Mouse (Mus musculus): ENCODE measurements around the gene Wdr70.

Wdr70 gene

GRCm38 (mm10) chr15:8027503-8027902 lies 71.5 kb downstream of the Wdr70 start:
- 90% methylated on average over 2 of the region's 2 CpGs for WGBS

DNA sequence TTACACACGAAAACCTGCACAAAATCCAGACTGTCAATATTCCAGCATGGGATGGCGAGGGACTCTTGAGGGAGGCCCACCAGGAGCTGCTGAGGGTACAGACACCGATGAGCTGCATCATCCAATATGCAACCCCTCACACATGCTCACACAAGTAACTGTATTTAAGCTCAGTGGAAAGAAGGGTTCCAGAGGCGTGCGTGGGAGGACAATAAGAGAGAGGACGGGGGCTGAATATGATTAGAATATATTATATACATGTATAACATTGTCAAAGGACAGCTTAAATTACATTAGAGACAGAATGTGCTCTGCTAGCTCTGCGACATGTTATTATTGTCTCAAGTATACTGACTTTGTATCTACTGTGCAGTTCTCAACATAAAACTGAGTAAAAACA lies 87.6 kb downstream of the Wdr70 start:
- 66% methylated on average over 7 of the region's 7 CpGs for WGBS

- 77% methylated on average over 8 of the region's 8 CpGs for WGBS
Measured at GRCm38 (mm10) chr15:8007413-8007812, 91.6 kb downstream of the Wdr70 start.

DNA sequence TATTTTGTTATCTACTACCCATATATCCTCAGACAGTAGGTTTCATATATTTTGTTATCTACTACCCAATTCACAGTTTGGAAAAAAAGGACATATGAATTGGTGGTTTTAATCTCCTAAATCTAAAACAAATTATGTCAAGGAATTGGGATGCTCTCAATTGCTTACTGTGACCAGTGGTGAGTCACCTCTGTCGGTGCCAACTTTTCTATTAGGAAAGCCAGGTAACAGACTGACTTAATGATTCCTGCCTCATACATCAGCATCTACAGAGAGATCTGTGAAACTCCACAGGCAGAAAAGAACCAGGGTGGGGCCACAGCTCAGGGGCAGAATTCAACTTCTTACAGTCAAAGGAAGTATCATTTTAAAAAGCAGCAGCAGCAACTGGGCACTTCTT lies 93.0 kb downstream of the Wdr70 start:
- WGBS = 94% methylated on average over 1 of the region's 1 CpGs

- whole genome bisulfite sequencing = 43% methylated on average over 5 of the region's 5 CpGs
Measured at GRCm38 (mm10) chr15:8005506-8005905, 93.5 kb downstream of the Wdr70 start.

DNA sequence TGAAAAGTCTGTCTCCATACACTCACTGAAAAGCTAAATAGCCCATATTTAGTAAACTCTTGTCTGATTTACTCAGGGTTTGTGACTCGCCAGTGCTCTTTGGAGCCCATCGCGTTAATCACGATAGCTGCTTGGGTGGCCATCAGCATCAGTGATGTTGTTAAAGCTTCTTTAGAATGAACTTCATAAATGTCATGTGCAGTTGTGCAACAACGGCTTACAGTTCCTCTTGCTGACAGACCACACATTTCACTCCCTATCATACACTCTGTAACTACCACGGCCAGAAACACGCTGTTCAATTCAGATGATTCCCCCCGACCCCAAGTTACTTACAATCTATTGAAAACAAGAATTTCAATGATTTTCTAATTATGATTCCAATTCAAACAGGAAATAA lies 95.2 kb downstream of the Wdr70 start:
- 90% methylated on average over 8 of the region's 8 CpGs for WGBS

GRCm38 (mm10) chr15:7998843-7999546 lies 100.0 kb downstream of the Wdr70 start:
- WGBS = 64% methylated on average over 14 of the region's 14 CpGs

DNA sequence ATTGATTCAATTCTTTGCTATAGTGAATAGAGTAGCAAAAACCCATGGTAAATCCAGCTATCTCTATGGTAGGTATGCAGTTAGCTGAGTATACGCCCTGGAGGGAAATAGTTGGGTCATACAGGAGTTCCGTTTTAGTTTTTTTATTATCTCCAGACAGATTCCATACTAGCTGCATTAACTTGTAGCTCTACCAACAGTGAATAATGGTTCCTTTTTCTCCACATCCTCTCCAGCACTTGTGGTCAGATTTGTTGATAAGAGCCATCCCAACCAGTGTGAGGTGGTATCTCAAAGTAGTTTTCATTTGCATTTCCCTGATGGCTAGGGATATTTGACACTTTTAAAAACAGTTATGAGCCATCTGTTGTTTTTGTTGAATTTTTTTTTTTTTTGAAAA lies 100.9 kb downstream of the Wdr70 start:
- WGBS = 94% methylated on average over 2 of the region's 2 CpGs

DNA sequence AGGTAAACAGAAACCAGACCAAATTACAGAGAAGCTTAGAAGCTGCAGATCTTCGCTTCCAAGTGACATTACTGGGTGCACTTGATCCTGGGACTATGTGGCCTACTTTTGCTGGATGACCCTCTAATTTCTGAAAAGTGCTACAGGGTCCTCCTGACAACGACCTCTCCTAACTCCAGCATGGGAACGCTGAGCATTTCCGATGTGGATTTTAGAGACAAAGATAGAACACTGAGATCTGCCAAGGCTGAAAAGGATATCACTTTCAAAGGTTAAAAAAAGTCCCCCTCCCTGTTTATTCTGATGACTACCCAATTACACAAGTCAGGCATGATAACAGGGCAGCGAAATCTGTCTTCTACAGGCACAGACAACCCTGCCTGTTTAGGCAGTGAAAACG lies 105.3 kb downstream of the Wdr70 start:
- 38% methylated on average over 6 of the region's 6 CpGs for WGBS

DNA sequence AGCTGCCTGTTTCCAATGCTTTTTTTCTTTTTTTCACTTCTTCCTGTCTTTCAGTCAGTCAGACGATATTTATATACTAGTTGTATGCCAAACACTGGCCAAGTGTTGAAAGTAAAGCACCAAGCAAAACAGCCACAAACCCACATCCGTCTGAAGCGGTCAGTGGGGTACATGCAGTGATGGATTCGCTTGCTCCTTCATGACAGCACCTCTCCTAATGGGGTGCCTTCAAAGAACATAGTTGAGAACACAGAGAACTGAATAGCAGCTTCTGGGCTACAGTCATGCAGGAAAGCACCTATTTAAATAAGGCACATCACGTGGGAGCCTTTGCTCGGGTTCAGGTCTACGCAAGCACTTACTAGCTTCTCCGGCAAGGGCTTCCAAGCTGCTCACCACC lies 111.6 kb downstream of the Wdr70 start:
- 88% methylated on average over 8 of the region's 8 CpGs for WGBS

DNA sequence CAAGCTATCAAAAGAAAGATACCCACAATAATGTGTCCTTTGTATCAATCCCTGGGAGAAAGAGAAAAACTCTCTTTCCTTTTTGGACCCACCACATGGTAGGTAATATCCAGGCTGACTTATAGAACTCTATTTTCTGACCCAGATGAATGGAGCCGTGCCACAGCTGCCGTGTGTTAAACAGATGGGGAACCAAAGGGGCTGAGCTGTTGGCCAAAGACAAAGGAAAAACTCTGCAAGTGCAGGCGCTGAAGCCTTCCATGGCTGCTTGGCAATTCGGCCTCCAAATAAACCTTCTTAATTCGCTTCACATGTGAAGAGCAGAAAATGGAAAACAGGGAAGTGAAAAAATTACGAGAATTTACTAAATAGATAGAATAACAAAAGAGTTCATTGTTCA lies 112.7 kb downstream of the Wdr70 start:
- WGBS = 66% methylated on average over 6 of the region's 6 CpGs

DNA sequence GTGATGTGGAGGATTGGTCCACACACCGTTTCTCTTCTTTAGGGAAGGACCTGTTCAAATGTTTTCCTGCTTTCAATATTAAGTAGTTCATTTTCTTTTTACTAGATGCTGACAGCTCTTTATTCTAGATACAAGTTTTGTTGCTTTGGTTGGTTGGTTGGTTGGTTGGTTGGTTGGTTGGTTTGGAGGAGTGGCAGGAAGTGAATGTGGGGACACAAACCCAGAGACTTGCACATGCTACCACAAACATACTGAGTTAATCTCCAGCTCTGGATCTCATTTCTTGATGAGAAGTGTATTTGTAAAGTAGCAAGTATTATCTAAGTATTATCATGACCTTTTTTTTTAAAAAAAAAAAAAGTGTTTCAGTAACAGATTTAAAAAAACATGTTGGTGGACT lies 120.4 kb downstream of the Wdr70 start:
- WGBS = 63% methylated on average over 1 of the region's 1 CpGs

- 70% methylated on average over 9 of the region's 9 CpGs for WGBS
Measured at GRCm38 (mm10) chr15:7976775-7977174, 122.2 kb downstream of the Wdr70 start.

- WGBS = 87% methylated on average over 8 of the region's 8 CpGs
Measured at GRCm38 (mm10) chr15:7974368-7974767, 124.6 kb downstream of the Wdr70 start.

GRCm38 (mm10) chr15:7972528-7972927 lies 126.5 kb downstream of the Wdr70 start:
- 68% methylated on average over 5 of the region's 5 CpGs for WGBS

- 76% methylated on average over 6 of the region's 6 CpGs for WGBS
Measured at GRCm38 (mm10) chr15:7962786-7963185, 136.2 kb downstream of the Wdr70 start.

DNA sequence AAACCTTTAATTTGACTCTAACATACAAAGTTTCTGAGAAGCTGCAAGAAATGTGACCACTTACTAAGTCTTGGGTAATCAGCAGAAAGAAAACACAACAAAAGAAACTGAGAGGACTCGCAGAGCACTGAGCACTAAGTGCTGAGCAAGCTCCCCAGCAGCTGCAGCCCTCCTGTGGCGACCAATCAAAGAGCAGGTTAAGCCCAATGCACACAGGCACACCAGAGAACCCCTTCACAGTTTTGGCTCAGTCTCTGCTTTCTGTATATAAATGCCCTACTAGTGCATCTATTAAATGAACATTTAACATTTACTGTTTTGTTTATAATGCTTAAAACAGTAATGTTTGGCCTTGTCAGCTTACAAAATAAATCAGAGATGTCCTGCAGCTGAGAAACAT lies 137.5 kb downstream of the Wdr70 start:
- WGBS = 68% methylated on average over 2 of the region's 2 CpGs

DNA sequence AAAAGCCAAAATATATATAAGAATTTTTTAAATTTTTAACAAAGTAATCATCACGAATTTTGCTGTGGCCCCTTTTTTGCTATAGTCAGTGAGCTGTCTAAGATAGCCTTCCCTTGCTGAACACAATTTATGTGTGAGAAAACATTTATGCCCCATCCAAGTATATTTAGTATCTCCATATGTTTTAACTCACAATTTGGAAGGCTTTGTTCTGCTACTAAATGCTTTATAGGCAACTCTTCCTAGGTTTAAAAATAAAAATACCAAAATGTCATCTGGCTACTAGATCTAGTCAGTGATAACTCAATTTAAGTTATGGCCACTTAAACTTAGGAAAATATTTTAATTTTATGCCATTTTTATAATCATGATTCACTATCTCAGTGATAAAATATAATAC lies 142.1 kb downstream of the Wdr70 start:
- 47% methylated on average over 1 of the region's 1 CpGs for WGBS

- WGBS = 94% methylated on average over 7 of the region's 7 CpGs
Measured at GRCm38 (mm10) chr15:7950561-7950960, 148.4 kb downstream of the Wdr70 start.

GRCm38 (mm10) chr15:7941690-7942089 lies 157.3 kb downstream of the Wdr70 start:
- 71% methylated on average over 3 of the region's 3 CpGs for WGBS

- 68% methylated on average over 7 of the region's 7 CpGs for WGBS
Measured at GRCm38 (mm10) chr15:7935571-7936165, 163.3 kb downstream of the Wdr70 start.

DNA sequence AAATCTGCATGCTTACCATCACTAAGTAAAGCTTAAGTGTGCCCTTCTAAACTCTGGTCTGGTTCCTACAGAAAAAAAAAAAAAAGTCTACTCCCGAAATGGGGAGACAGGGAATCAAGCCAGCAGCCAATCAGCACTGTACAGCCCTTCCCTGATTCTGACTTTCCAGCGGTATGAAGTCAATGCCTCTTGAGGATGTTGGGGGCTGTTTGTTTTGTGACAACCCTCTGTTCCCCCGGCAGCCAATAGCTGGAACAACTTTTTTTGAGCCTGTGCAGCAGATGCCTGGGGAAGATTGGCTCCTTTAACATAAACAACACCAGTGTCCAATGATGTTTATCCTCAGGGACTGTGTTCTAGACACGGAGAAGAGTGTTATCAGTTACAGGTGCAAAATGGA lies 164.4 kb downstream of the Wdr70 start:
- 60% methylated on average over 4 of the region's 4 CpGs for WGBS

DNA sequence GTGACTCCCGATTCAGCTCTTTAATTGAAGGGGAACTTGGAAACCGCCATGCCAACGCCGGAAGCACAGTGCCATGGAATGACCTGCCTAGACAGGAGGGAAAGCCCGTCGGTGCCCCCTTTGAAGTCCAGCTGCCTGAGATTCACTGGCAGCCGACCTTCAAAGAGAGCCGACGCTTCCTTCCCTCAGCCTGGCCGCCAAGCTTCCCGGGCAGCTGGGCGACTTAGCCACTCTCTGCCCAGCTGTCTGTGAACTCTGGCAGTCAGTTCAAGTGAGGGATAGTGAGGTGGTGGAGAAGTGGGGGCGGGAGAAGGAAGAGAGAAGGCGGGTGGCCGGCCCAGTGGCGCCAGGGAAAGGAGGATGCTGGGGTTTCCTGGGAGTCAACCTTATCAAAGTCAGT lies 164.9 kb downstream of the Wdr70 start:
- 66% methylated on average over 16 of the region's 16 CpGs for WGBS

GRCm38 (mm10) chr15:7931605-7932008 lies 167.4 kb downstream of the Wdr70 start:
- WGBS = 45% methylated on average over 8 of the region's 8 CpGs
